ENCODE assay signal across 15 mouse cellular contexts in genomic region chr13:63276389-63276788, GRCm38 (mm10).
DNase-seq lines count a peak whose midpoint lies in the region; ATAC-seq and TF ChIP-seq lines count a peak whose summit lies in the region.
"Had no signal": no experiment of that assay in that cellular context is flagged by ENCODE, and none has a peak within 500 bp of the region (broad histone marks: within the 10 kb centered on the region; RNA-seq: fewer than 3 reads in every experiment).

No protein-coding gene starts in this region.

- H3K27ac ChIP-seq in kidney, postnatal 0 days, result no peak overlapping the region
- H3K27ac ChIP-seq in embryonic facial prominence, embryonic 15.5 days (replicated peaks), result peak overlapping the region; percentile 91
- no peak overlapping the region for H3K27ac ChIP-seq in midbrain, embryonic 11.5 days (ENCODE audit: low read depth, low read length)
- H3K27ac ChIP-seq: forebrain, embryonic 15.5 days had no signal

- peak overlapping the region; percentile 59 for H3K4me2 ChIP-seq in kidney, postnatal 0 days (ENCODE audit: low read length)
- peak overlapping the region; percentile 60 for H3K4me2 ChIP-seq in embryonic facial prominence, embryonic 15.5 days (replicated peaks)
- peak overlapping the region; percentile 94 for H3K4me2 ChIP-seq in myocyte (ENCODE audit: low read depth)
- H3K4me2 ChIP-seq in midbrain, embryonic 11.5 days, result no peak overlapping the region
- H3K4me2 ChIP-seq: forebrain, embryonic 15.5 days; heart, embryonic 12.5 days had no signal

- no peaks in the 10 kb centered on the region for H3K9me3 ChIP-seq in kidney, postnatal 0 days (replicated peaks; ENCODE audit: low read length)
- no peaks in the 10 kb centered on the region for H3K9me3 ChIP-seq in embryonic facial prominence, embryonic 15.5 days (replicated peaks)
- H3K9me3 ChIP-seq in midbrain, embryonic 11.5 days (ENCODE audit: control insufficient read depth, low read length), result no peaks in the 10 kb centered on the region
- H3K9me3 ChIP-seq: forebrain, embryonic 15.5 days; heart, embryonic 12.5 days had no signal

- peak overlapping the region; percentile 3 for H3ac ChIP-seq in C2C12 (ENCODE audit: control insufficient read depth, insufficient read length, low read depth)
- H3ac ChIP-seq in myocyte (ENCODE audit: control insufficient read depth, insufficient read length), result no peak overlapping the region

- DNase-seq in kidney, postnatal 0 days (ENCODE audit: low spot score), result no peak
- no peak for DNase-seq in kidney, postnatal 36 days
- no peak for DNase-seq in midbrain, embryonic 11.5 days (ENCODE audit: low spot score, missing footprints)
- no peak for DNase-seq in right cerebral cortex, adult 2 months (ENCODE audit: low spot score in 2 of 2)
- DNase-seq: cerebellum, adult 2 months; kidney, adult 8-10 months; left cerebral cortex, postnatal 4 days; spleen, adult 18-20 months; thymus, adult 18-20 months had no signal

- peak overlapping the region; percentile 4; the same call in 1 of the 2 replicates for H3K4me3 ChIP-seq in kidney, postnatal 0 days (replicated peaks; ENCODE audit: low read depth, low read length)
- H3K4me3 ChIP-seq in C2C12 (ENCODE audit: insufficient read depth, poor library complexity, severe bottlenecking), result peak overlapping the region; percentile 3
- H3K4me3 ChIP-seq in embryonic facial prominence, embryonic 15.5 days (replicated peaks), result peak overlapping the region; percentile 56
- H3K4me3 ChIP-seq in myocyte, result peak overlapping the region; percentile 24
- H3K4me3 ChIP-seq in midbrain, embryonic 11.5 days (ENCODE audit: low read depth, low read length), result no peak overlapping the region
- H3K4me3 ChIP-seq: forebrain, embryonic 15.5 days; heart, embryonic 12.5 days had no signal

- 73% methylated on average over 4 of the region's 4 CpGs for WGBS in kidney, postnatal 0 days
- WGBS in embryonic facial prominence, embryonic 15.5 days, result 51% methylated on average over 4 of the region's 4 CpGs
- WGBS in midbrain, embryonic 11.5 days, result 94% methylated on average over 4 of the region's 4 CpGs

- TF ChIP-seq POLR2A in myocyte (IDR thresholded peaks at IDR 0.05; ENCODE audit: insufficient read length, low read depth), result peak; percentile 50

- H3K9ac ChIP-seq in kidney, postnatal 0 days (ENCODE audit: low read depth, low read length), result no peak overlapping the region
- peak overlapping the region; percentile 45 for H3K9ac ChIP-seq in embryonic facial prominence, embryonic 15.5 days
- no peak overlapping the region for H3K9ac ChIP-seq in midbrain, embryonic 11.5 days (ENCODE audit: low read length)
- H3K9ac ChIP-seq: forebrain, embryonic 15.5 days; heart, embryonic 12.5 days had no signal

- H3K79me2 ChIP-seq in C2C12 (ENCODE audit: control insufficient read depth, insufficient read depth) (peaks cover 100% of the 10 kb centered on the region), myocyte (ENCODE audit: control insufficient read depth, insufficient read depth) (peaks cover 100% of the 10 kb centered on the region)

- H3K4me1 ChIP-seq in kidney, postnatal 0 days (replicated peaks; ENCODE audit: insufficient read depth, low read length), result peaks cover 33% of the 10 kb centered on the region
- peaks cover 60% of the 10 kb centered on the region for H3K4me1 ChIP-seq in embryonic facial prominence, embryonic 15.5 days
- peaks cover 41% of the 10 kb centered on the region for H3K4me1 ChIP-seq in midbrain, embryonic 11.5 days (ENCODE audit: control insufficient read depth, insufficient read depth, low read length)

- no peaks in the 10 kb centered on the region for H3K36me3 ChIP-seq in kidney, postnatal 0 days (ENCODE audit: insufficient read depth, low read length)
- H3K36me3 ChIP-seq in C2C12 (ENCODE audit: control insufficient read depth, insufficient read depth), result peaks cover 54% of the 10 kb centered on the region
- no peaks in the 10 kb centered on the region for H3K36me3 ChIP-seq in embryonic facial prominence, embryonic 15.5 days
- peaks cover under 1% of the 10 kb centered on the region for H3K36me3 ChIP-seq in myocyte (ENCODE audit: control insufficient read depth, insufficient read depth)
- H3K36me3 ChIP-seq in midbrain, embryonic 11.5 days (ENCODE audit: control insufficient read depth, insufficient read depth, low read length), result no peaks in the 10 kb centered on the region
- H3K36me3 ChIP-seq: forebrain, embryonic 15.5 days; heart, embryonic 12.5 days had no signal

- no peaks in the 10 kb centered on the region for H3K27me3 ChIP-seq in kidney, postnatal 0 days (ENCODE audit: insufficient read depth, low read length)
- H3K27me3 ChIP-seq in C2C12 (ENCODE audit: control insufficient read depth, insufficient read depth, insufficient read length), result no peaks in the 10 kb centered on the region
- no peaks in the 10 kb centered on the region for H3K27me3 ChIP-seq in embryonic facial prominence, embryonic 15.5 days
- H3K27me3 ChIP-seq in myocyte (ENCODE audit: control insufficient read depth, insufficient read depth, insufficient read length), result no peaks in the 10 kb centered on the region
- no peaks in the 10 kb centered on the region for H3K27me3 ChIP-seq in midbrain, embryonic 11.5 days (ENCODE audit: control insufficient read depth, insufficient read depth, low read length)
- H3K27me3 ChIP-seq: CH12.LX; forebrain, embryonic 15.5 days; heart, embryonic 12.5 days had no signal

- ATAC-seq in kidney, postnatal 0 days (replicated peaks; ENCODE audit: low FRiP score, low read depth), result no peak
- no peak for ATAC-seq in embryonic facial prominence, embryonic 15.5 days (ENCODE audit: insufficient number of reproducible peaks, low FRiP score, low TSS enrichment, low read depth)
- ATAC-seq in midbrain, embryonic 11.5 days (ENCODE audit: low FRiP score), result no peak
- ATAC-seq: forebrain, embryonic 15.5 days had no signal

- H3K79me3 ChIP-seq in C2C12 (ENCODE audit: low read depth), result peaks cover 96% of the 10 kb centered on the region

- TF ChIP-seq CTCF in kidney, postnatal 0 days (IDR thresholded peaks at IDR 0.05; ENCODE audit: low read depth), result no peak
- no peak for TF ChIP-seq CTCF in C2C12 (IDR thresholded peaks at IDR 0.05; ENCODE audit: control insufficient read depth, insufficient read depth, insufficient read length)

TF ChIP-seq in C2C12, 6 proteins besides CTCF, POLR2A, EP300 and RAD21:
- no peak for TF ChIP-seq USF1 (IDR thresholded peaks at IDR 0.05; ENCODE audit: low read depth)
- TF ChIP-seq MYOG (IDR thresholded peaks at IDR 0.05; ENCODE audit: control insufficient read depth, extremely low read depth, insufficient read length), result no peak
- no peak for TF ChIP-seq MYOD1 (IDR thresholded peaks at IDR 0.05; ENCODE audit: control insufficient read depth, insufficient read length, low read depth)
- TF ChIP-seq MAX (IDR thresholded peaks at IDR 0.05), result no peak
- TF ChIP-seq CEBPB (IDR thresholded peaks at IDR 0.05; ENCODE audit: low read depth), result no peak
- TF ChIP-seq FOSL1 (IDR thresholded peaks at IDR 0.05; ENCODE audit: insufficient read depth, low read length, poor library complexity, severe bottlenecking), result no peak

TF ChIP-seq in myocyte, 11 proteins besides CTCF, POLR2A, EP300 and RAD21:
- TF ChIP-seq USF1 (IDR thresholded peaks at IDR 0.05; ENCODE audit: low read depth), result no peak
- TF ChIP-seq POLR2AphosphoS2 (IDR thresholded peaks at IDR 0.05; ENCODE audit: insufficient read length, low read depth), result peak; percentile 72
